Mouse (Mus musculus): ENCODE results near the gene Cd2bp2. TPM values are rescaled to one million over a fixed set of nuclear protein-coding genes. Genes with fewer than 3 reads are reported as not detected.

Cd2bp2 gene
- polyA plus RNA-seq, 1 experiment, result 33.6 TPM

- peaks cover 5% of the 10 kb centered on the region for H3K36me3 ChIP-seq (ENCODE audit: control insufficient read depth, insufficient read depth, low read length)
- peaks cover 9% of the 10 kb centered on the region for H3K4me1 ChIP-seq (ENCODE audit: control insufficient read depth, insufficient read depth, low read length)
- no peaks in the 10 kb centered on the region for H3K27me3 ChIP-seq (replicated peaks; ENCODE audit: control insufficient read depth, insufficient read depth, low read length)
- no peak for DNase-seq
- H3K4me3 ChIP-seq (ENCODE audit: insufficient read depth, low read depth, low read length), result peak overlapping the region; percentile 96
- H3K27ac ChIP-seq (ENCODE audit: insufficient read depth, low read depth, low read length), result peak overlapping the region; percentile 62
- TF ChIP-seq POLR2A (IDR thresholded peaks at IDR 0.05; ENCODE audit: low read depth, low read length), result no peak
- TF ChIP-seq CTCF (conservative IDR thresholded peaks at IDR 0.05; ENCODE audit: insufficient read depth, insufficient read length, low read depth, low read length), result no peak
- WGBS, result under 1% methylated on average over 27 of the region's 27 CpGs
Measured at GRCm38 (mm10) chr7:127233368-127233749, 37.5 kb upstream of the Cd2bp2 start.

GRCm38 (mm10) chr7:127232622-127233367 is 36.9 kb upstream of the Cd2bp2 start, which contains the start of the genes Zfp553 and Sept1:
Gene Zfp553, plus strand, starts transcription at chr7:127233061.
Gene Sept1, minus strand, starts transcription at chr7:127233130.
- H3K27me3 ChIP-seq (replicated peaks; ENCODE audit: control insufficient read depth, insufficient read depth, low read length), result no peaks in the 10 kb centered on the region
- under 1% methylated on average over 64 of the region's 64 CpGs for WGBS
- DNase-seq, result peak; percentile 92
- H3K4me1 ChIP-seq (ENCODE audit: control insufficient read depth, insufficient read depth, low read length), result peaks cover 9% of the 10 kb centered on the region
- peaks cover 5% of the 10 kb centered on the region for H3K36me3 ChIP-seq (ENCODE audit: control insufficient read depth, insufficient read depth, low read length)
- H3K4me3 ChIP-seq (ENCODE audit: insufficient read depth, low read depth, low read length), result peak within 1 kb of the TSS; percentile 96
- TF ChIP-seq CTCF (conservative IDR thresholded peaks at IDR 0.05; ENCODE audit: insufficient read depth, insufficient read length, low read depth, low read length), result no peak
- peak; percentile 43 for TF ChIP-seq POLR2A (IDR thresholded peaks at IDR 0.05; ENCODE audit: low read depth, low read length)
- H3K27ac ChIP-seq (ENCODE audit: insufficient read depth, low read depth, low read length), result peak within 1 kb of the TSS; percentile 62

- peak; percentile 28 for DNase-seq
- peak overlapping the region; percentile 59 for H3K27ac ChIP-seq (ENCODE audit: insufficient read depth, low read depth, low read length)
- H3K4me1 ChIP-seq (ENCODE audit: control insufficient read depth, insufficient read depth, low read length), result peaks cover 9% of the 10 kb centered on the region
- TF ChIP-seq POLR2A (IDR thresholded peaks at IDR 0.05; ENCODE audit: low read depth, low read length) (no peak), CTCF (conservative IDR thresholded peaks at IDR 0.05; ENCODE audit: insufficient read depth, insufficient read length, low read depth, low read length) (no peak)
- 5% methylated on average over 20 of the region's 20 CpGs for WGBS
- peaks cover 5% of the 10 kb centered on the region for H3K36me3 ChIP-seq (ENCODE audit: control insufficient read depth, insufficient read depth, low read length)
- H3K4me3 ChIP-seq (ENCODE audit: insufficient read depth, low read depth, low read length), result peak overlapping the region; percentile 96
- no peaks in the 10 kb centered on the region for H3K27me3 ChIP-seq (replicated peaks; ENCODE audit: control insufficient read depth, insufficient read depth, low read length)
Measured at GRCm38 (mm10) chr7:127231826-127232621, 36.2 kb upstream of the Cd2bp2 start.

GRCm38 (mm10) chr7:127231376-127231775 is 35.5 kb upstream of the Cd2bp2 start:
- no peak overlapping the region; the same call in 1 of the 2 replicates for H3K27ac ChIP-seq (ENCODE audit: insufficient read depth, low read depth, low read length)
- H3K36me3 ChIP-seq (ENCODE audit: control insufficient read depth, insufficient read depth, low read length), result peaks cover 5% of the 10 kb centered on the region
- no peaks in the 10 kb centered on the region for H3K27me3 ChIP-seq (replicated peaks; ENCODE audit: control insufficient read depth, insufficient read depth, low read length)
- no peak for DNase-seq
- 56% methylated on average over 3 of the region's 3 CpGs for WGBS
- peaks cover 9% of the 10 kb centered on the region for H3K4me1 ChIP-seq (ENCODE audit: control insufficient read depth, insufficient read depth, low read length)
- no peak for TF ChIP-seq POLR2A (IDR thresholded peaks at IDR 0.05; ENCODE audit: low read depth, low read length)
- no peak for TF ChIP-seq CTCF (conservative IDR thresholded peaks at IDR 0.05; ENCODE audit: insufficient read depth, insufficient read length, low read depth, low read length)
- H3K4me3 ChIP-seq (ENCODE audit: insufficient read depth, low read depth, low read length), result no peak overlapping the region

GRCm38 (mm10) chr7:127228615-127229303 is 32.9 kb upstream of the Cd2bp2 start:
- H3K27me3 ChIP-seq (replicated peaks; ENCODE audit: control insufficient read depth, insufficient read depth, low read length), result no peaks in the 10 kb centered on the region
- no peak overlapping the region for H3K4me3 ChIP-seq (ENCODE audit: insufficient read depth, low read depth, low read length)
- H3K27ac ChIP-seq (ENCODE audit: insufficient read depth, low read depth, low read length), result no peak overlapping the region
- DNase-seq, result peak; percentile 83
- WGBS, result 51% methylated on average over 4 of the region's 4 CpGs
- H3K4me1 ChIP-seq (ENCODE audit: control insufficient read depth, insufficient read depth, low read length), result peaks cover 9% of the 10 kb centered on the region
- no peaks in the 10 kb centered on the region for H3K36me3 ChIP-seq (ENCODE audit: control insufficient read depth, insufficient read depth, low read length)
- TF ChIP-seq POLR2A (IDR thresholded peaks at IDR 0.05; ENCODE audit: low read depth, low read length) (no peak), CTCF (conservative IDR thresholded peaks at IDR 0.05; ENCODE audit: insufficient read depth, insufficient read length, low read depth, low read length) (peak; percentile 95)

GRCm38 (mm10) chr7:127225147-127225995 is 29.5 kb upstream of the Cd2bp2 start:
- H3K27ac ChIP-seq (ENCODE audit: insufficient read depth, low read depth, low read length), result no peak overlapping the region
- H3K36me3 ChIP-seq (ENCODE audit: control insufficient read depth, insufficient read depth, low read length), result no peaks in the 10 kb centered on the region
- WGBS, result 87% methylated on average over 11 of the region's 11 CpGs
- no peak overlapping the region for H3K4me3 ChIP-seq (ENCODE audit: insufficient read depth, low read depth, low read length)
- no peaks in the 10 kb centered on the region for H3K27me3 ChIP-seq (replicated peaks; ENCODE audit: control insufficient read depth, insufficient read depth, low read length)
- no peak for DNase-seq
- H3K4me1 ChIP-seq (ENCODE audit: control insufficient read depth, insufficient read depth, low read length), result no peaks in the 10 kb centered on the region
- no peak for TF ChIP-seq POLR2A (IDR thresholded peaks at IDR 0.05; ENCODE audit: low read depth, low read length)
- TF ChIP-seq CTCF (conservative IDR thresholded peaks at IDR 0.05; ENCODE audit: insufficient read depth, insufficient read length, low read depth, low read length), result no peak

Data from kidney, adult 2 months (tissue).